Mouse (Mus musculus) kidney, postnatal 4 days (tissue): ENCODE data around the gene Cfap43.

Experiments used
- DNase-seq, 2 experiments: peaks; one replicate each; pipeline ENCODE4 v3.0.0; 2021; ENCODE audit warnings: mixed read lengths in 2 of 2

The Cfap43 gene

DNA sequence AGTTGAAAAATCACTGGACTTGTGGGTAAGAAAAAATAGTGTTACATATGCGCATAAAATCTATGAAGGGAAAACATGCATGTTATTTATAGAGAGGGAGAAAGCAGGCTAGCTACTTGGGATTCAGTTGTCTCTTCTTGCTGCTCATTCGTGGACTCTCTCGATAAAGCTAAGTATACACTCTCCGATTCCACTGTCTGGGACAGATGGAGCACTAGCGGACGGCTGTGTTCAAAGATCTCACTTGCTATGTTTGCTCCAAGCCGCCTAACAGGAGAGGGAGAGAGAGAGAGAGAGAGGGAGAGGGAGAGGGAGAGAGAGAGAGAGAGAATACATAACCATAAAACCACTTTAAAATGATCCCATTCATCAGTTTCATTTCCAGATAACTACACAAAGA lies 138.9 kb downstream of the Cfap43 start:
- no peak for DNase-seq

DNA sequence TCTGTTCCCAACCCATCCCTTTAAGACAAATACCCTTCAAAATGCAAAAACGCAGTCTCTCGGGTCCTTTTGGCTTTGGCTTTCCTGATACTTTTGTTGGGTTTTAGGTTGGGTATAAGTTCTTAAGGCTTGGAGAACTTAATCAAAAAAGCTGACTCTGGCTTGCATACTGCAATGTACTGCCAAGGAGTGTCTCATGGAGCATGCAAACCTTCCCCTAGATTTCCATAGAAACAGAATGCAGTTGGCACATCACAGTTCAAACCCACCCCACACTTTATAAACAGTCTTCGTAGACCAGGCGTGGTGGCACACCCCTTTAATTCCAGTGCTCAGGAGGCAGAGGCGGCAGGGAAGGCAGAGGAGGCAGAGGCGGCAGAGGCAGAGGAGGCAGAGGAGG lies 141.2 kb downstream of the Cfap43 start:
- no peak for DNase-seq

GRCm38 (mm10) chr19:47755625-47756024 lies 163.5 kb downstream of the Cfap43 start:
- peak; percentile 38 to 57 for DNase-seq

DNA sequence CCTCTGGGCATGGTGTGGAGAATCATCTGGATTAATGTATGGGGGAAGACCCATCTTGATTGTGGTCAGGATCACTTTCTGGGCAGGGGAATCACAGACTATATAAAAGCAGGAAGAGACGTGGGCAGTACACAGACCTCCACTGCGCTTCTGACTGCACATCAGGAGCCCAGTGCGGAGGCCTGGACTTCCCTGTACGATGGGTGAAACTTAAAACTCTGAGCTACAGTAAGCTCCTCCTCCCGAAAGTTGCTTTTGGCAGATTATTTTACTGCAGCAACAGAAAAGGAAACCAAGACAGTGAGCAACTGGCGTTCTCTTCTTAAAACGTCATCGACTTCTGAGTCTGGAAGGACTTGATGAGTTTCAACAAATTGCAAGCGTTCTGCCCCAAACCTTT lies 164.2 kb downstream of the Cfap43 start:
- peak in 1 of 2 experiments; percentile 8 for DNase-seq

- DNase-seq = no peak
Measured at GRCm38 (mm10) chr19:47753921-47754320, 165.2 kb downstream of the Cfap43 start.

DNA sequence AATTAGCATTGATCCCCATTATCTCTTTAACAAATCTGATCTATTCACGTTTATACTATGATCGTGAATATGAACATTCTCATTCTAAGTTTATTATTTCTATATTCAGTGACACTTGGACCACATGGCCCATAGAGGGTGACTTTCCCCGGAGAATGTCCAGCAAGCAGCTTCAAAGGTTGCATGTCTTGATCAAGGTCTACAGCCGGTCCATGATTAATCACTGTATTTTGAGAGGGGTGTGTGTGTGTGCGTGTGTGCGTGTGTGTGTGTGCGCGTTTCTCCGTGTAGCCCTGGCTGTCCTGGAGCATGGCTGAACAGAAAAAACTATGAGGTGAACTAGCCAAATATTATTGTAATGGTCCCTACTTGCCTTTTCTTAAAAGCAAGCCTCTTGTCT lies 166.6 kb downstream of the Cfap43 start:
- DNase-seq = no peak

DNA sequence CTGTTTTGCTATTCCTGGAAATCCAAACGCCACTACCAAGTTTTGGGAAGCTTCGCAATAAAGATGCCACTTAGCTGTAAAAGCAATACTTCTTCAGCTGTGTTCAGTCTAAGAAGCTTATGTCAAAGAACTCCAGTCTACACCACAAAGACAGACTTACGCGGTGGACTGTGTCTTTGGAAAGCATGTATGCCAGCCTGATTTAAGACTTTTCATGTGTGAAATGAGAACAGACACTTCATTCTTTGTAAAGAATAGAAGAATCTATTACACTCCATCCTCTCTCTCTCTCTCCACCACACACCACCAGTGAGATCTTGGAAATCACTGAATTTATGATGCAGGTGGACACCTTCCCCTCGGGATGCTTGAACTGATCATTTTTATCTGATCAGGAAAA lies 168.7 kb downstream of the Cfap43 start:
- no peak for DNase-seq

GRCm38 (mm10) chr19:47748950-47749349 lies 170.1 kb downstream of the Cfap43 start:
- DNase-seq = no peak

- no peak for DNase-seq
Measured at GRCm38 (mm10) chr19:47747072-47747471, 172.0 kb downstream of the Cfap43 start.

DNA sequence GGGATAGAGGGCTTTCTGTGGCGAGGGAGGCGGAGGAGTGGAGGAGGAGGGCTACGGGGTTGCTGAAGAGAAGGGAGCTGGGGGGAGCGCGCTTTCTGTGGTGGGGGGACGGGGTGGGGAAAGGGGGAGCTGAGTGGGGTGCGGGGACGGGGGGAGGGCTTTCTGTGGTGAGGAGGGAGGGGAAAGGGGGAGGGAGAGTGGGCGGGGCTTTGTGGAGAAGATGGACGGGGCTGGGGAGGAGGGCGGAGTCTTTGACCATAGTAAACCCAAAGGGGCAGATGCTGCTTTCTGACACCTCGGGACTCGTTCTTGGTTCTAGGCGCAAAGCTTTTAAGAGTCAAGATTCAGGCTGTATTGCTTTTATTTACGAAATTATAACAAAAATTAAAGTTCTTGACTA lies 187.2 kb downstream of the Cfap43 start:
- DNase-seq = peak; percentile 84 to 87

DNA sequence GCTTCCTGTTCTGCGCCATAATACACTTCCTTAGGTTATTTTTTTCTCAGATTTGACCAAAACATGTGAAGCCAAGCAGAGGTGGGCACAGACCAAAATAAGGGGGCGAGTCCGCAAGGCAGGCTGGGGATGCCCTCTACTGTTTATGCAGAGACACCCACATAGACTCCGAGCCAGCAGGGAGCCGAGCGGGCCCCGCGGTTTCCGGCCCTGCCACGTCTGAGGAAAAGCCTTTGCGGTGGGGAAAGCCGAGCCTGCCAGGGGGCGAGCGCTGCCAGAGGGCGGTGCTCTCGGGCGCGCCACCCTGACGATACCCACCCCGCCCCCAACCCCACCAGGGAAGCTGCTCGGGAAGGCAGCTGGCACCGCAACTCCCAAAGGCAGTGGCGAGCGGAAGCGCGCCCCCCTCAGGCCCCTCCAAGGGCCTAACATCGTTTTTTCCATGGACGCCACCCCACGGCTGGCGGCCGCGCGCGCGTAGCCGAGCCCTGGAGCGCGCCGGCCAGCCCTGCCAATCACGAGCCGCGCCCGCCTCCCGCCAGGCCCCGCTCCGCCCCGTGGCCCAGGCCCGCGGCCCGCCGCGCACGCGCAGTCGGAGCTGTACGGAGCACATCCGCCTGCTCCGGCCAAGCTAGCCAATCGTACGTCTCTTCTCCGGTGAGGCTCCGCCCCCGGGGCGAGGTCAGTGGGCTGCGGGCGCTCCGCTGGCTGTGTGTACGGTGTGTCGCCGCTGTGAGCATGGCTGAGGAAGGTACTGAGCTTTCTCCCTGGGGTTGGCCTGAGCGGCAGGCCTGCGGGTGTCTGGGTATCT lies 187.8 kb downstream of the Cfap43 start, which contains the start of gene Sfr1:
Gene Sfr1 (plus strand): TSS at position 612 of the 811 bp plus-strand sequence.
- DNase-seq = peak; percentile 99 to 100

GRCm38 (mm10) chr19:47730691-47731070 lies 188.4 kb downstream of the Cfap43 start:
- peak; percentile 61 to 71 for DNase-seq

- DNase-seq = no peak
Measured at GRCm38 (mm10) chr19:47725643-47726140, 193.4 kb downstream of the Cfap43 start.

- no peak for DNase-seq
Measured at GRCm38 (mm10) chr19:47724903-47725302, 194.2 kb downstream of the Cfap43 start.

DNA sequence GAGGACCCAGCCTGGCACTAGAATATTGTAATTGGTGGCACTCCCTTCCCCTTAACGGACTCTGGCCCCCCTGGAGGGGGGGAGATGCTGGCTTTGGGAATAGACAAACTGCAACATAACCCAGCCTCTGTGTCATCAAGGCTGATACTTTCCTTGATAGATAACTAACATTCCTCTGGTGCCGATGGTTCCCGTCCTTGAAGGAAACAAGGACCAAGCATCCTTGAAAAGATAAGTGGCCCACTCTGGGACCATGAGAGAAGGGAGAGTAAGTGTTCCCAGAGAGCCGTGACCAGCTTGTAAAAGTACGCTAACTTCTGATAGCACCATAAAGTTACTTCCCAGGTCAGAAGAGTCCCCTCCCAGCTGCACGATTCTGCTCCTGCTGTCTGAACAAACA lies 196.6 kb downstream of the Cfap43 start:
- DNase-seq = no peak

DNA sequence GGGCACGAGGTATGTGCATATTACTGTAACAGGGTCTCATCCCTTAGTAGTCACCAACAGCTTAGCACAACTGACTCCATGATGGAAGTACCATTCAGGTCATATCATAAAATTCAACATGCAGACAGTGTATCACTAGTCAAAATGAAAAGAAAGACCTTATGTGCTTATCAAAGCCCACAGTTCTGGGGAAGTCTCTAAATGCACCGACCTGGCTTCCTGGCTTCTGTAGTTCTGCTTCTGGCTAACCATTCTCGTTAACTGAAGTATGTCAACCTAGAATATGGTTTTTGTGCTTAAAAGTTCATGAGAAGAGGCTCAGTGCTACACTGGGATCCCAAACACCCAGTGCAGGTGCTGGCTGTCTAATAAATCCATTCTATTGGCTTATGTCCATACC lies 199.9 kb downstream of the Cfap43 start:
- no peak for DNase-seq

- DNase-seq = no peak
Measured at GRCm38 (mm10) chr19:47716144-47716543, 202.9 kb downstream of the Cfap43 start.

GRCm38 (mm10) chr19:47713457-47713856 lies 205.6 kb downstream of the Cfap43 start:
- peak; percentile 50 to 52 for DNase-seq

DNA sequence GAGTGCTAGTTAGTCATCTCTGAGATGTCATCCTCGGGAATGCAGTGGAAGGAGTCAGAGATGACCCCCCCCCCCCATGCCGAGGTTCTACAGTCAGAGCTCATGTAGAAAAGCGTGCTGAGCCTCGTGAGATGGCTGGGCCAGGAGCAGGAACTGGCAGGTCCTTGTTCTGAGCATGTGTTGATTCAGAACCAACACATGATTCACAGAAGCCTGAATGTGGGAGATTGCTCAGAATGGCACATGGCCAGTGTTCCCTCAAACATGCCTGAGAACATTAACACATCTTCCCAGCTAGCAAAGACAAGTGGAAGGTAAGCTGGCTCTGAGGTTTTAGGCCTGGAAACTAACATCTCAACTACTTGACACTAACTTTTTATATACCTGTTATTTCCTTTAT lies 208.7 kb downstream of the Cfap43 start:
- no peak for DNase-seq

GRCm38 (mm10) chr19:47705772-47706309 lies 213.2 kb downstream of the Cfap43 start:
- DNase-seq = no peak

DNA sequence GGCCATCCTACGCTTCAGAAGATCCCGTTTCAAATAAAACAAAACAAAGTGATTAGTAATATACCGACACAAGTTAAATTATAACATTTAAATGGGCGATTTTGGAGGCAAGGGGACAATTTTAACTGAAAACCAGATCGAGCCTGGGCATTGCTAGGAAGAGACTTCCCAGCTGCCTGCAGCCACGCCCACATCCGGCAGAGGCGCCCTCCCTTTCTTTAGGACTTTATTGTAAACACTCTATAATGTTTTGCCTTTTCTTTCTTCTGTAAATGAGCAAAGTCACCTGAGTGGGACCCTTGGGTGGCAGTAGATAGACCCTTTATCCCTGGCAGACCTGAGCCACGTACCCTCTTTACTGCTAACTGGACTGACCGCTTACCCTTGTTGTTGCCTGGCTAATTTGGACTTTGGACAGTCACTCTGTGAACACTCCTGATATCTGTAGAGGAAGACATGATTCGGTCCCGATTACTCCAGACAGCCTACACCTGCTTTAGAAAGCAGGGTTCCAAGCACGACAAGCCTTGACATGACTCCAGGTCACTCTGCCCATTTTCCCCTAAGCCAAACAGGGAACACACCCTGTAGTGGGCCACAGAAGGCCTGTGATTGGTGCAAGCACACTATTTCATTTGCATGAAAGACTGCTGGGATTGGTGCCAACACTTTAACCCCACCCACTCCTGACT lies 213.9 kb downstream of the Cfap43 start:
- DNase-seq = no peak

DNA sequence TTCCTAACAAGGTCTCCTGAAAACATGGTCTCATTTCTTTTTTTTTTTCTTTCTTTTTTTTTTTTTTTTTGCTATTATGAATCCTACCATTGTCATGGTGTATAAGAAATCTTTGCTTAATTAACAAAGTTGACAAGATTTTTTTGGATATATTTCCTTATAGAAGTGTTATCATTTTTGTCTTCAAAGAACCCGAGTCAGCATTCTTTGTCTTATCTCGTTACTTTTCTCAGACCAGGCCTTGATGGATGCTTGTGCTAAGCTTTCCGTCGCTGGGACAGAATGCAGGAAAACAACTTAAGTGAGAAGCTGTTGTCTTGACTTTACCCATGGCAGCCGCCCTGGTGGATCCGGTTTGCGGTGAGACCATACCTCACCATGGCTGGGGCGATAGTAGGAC lies 218.6 kb downstream of the Cfap43 start:
- no peak for DNase-seq

- no peak for DNase-seq
Measured at GRCm38 (mm10) chr19:47699743-47700142, 219.3 kb downstream of the Cfap43 start.

GRCm38 (mm10) chr19:47698266-47698665 lies 220.8 kb downstream of the Cfap43 start:
- no peak for DNase-seq
